Mouse (Mus musculus) limb, embryonic 14.5 days (tissue): ENCODE results near the gene Fam198b. TPM values are rescaled to one million over a fixed set of nuclear protein-coding genes. Genes with fewer than 3 reads are reported as not detected.
A peak's percentile ranks its signal among the peaks of the same experiment; 100 is the strongest.

ENCODE experiments used
- ATAC-seq: fragments of 200-750 bp; cut with Nextera tagmentation; 2 replicates; pipeline ENCODE4 v1.8.0; 2017; ENCODE audit warnings: low read depth, moderate number of reproducible peaks, moderate TSS enrichment; ENCODE audit not compliant: low FRiP score
- DNase-seq: peaks from one replicate; pipeline ENCODE4 v3.0.0-alpha.2; 2015; ENCODE audit warnings: low spot score
- H3K27ac ChIP-seq: fragments of 300-500 bp; sonication (generic); replicated peaks from 2 replicates; pipeline ENCODE4 v1.5.1; 2014; ENCODE audit warnings: low read depth, mild to moderate bottlenecking, low read length, moderate library complexity, mixed read lengths
- H3K27me3 ChIP-seq: fragments of 300-500 bp; sonication (generic); 2 replicates; pipeline ENCODE4 v1.6.1; 2014; ENCODE audit warnings: low read length, mixed read lengths; ENCODE audit not compliant: control insufficient read depth, insufficient read depth
- H3K36me3 ChIP-seq: fragments of 300-500 bp; sonication (generic); 2 replicates; pipeline ENCODE4 v1.6.1; 2014; ENCODE audit warnings: mild to moderate bottlenecking, low read length, moderate library complexity, mixed read lengths; ENCODE audit not compliant: control insufficient read depth, insufficient read depth
- H3K4me1 ChIP-seq: fragments of 300-500 bp; sonication (generic); 2 replicates; pipeline ENCODE4 v1.6.1; 2014; ENCODE audit warnings: antibody characterized with exemption, low read length, mixed read lengths; ENCODE audit not compliant: control insufficient read depth, insufficient read depth
- H3K4me2 ChIP-seq: fragments of 300-500 bp; sonication (generic); replicated peaks from 2 replicates; pipeline ENCODE4 v1.6.1; 2014; ENCODE audit warnings: low read depth, mild to moderate bottlenecking, low read length, moderate library complexity; ENCODE audit not compliant: severe bottlenecking
- H3K4me3 ChIP-seq: fragments of 300-500 bp; sonication (generic); replicated peaks from 2 replicates; pipeline ENCODE4 v1.5.1; 2014; ENCODE audit warnings: low read length
- H3K9ac ChIP-seq: fragments of 300-500 bp; sonication (generic); 2 replicates; pipeline ENCODE4 v1.6.1; 2014; ENCODE audit warnings: mild to moderate bottlenecking, low read depth, low read length, moderate library complexity; ENCODE audit not compliant: severe bottlenecking
- H3K9me3 ChIP-seq: fragments of 300-500 bp; sonication (generic); 2 replicates; pipeline ENCODE4 v1.6.1; 2016; ENCODE audit warnings: low read length; ENCODE audit not compliant: control insufficient read depth
- POLR2A ChIP-seq: fragments of 200-500 bp; IDR thresholded peaks from 2 replicates; pipeline ENCODE4 v1.8.0; 2012; ENCODE audit warnings: inconsistent platforms, mild to moderate bottlenecking, moderate library complexity, borderline replicate concordance; ENCODE audit not compliant: insufficient read depth, insufficient read length; ENCODE audit errors: extremely low read depth
- WGBS: fragments of 180-500 bp; shearing (Covaris S2); extraction: QIAGEN DNeasy Blood & Tissue Kit; methylation state at CpG from one replicate; pipeline ENCODE4 v1.1.7; 2014; 5-methylcytosine and 5-hydroxymethylcytosine counted together
- polyA plus RNA-seq, 2 experiments: library from polyadenylated mRNA; depleted of rRNA in 1 of 2; stranded (reverse) in 1 of 2; unstranded in 1 of 2; fragments of >200 nt; fragmentation: Nextera tagmentation in 1 of 2; extraction: Ambion mirVana in 1 of 2; gene quantifications; 2 replicates each; pipeline versions ENCODE4 v1.2.1 to v1.2.3; 2012 to 2014

Fam198b gene
- polyA plus RNA-seq, 2 experiments = 8.1 to 9.5 TPM

- Histone ChIP-seq H3K36me3 (no peaks in the 10 kb centered on the region), H3K4me1 (no peaks in the 10 kb centered on the region), H3K9ac (no peak overlapping the region), H3K9me3 (no peaks in the 10 kb centered on the region), H3K27ac (no peak overlapping the region), H3K27me3 (no peaks in the 10 kb centered on the region), H3K4me2 (no peak overlapping the region), H3K4me3 (no peak overlapping the region)
- ATAC-seq (no peak), DNase-seq (peak; percentile 52)
- 53% methylated on average over 7 of the region's 7 CpGs for WGBS
- TF ChIP-seq POLR2A = no peak
These were observed 22.9 kb downstream of the Fam198b start for GRCm38 (mm10) chr3:79907223-79907622.

- 80% methylated on average over 10 of the region's 10 CpGs for WGBS
- H3K4me2 ChIP-seq = no peak overlapping the region
- TF ChIP-seq POLR2A = no peak
- H3K4me1 ChIP-seq = no peaks in the 10 kb centered on the region
- no peak overlapping the region for H3K27ac ChIP-seq
- no peaks in the 10 kb centered on the region for H3K9me3 ChIP-seq
- no peaks in the 10 kb centered on the region for H3K27me3 ChIP-seq
- H3K36me3 ChIP-seq = no peaks in the 10 kb centered on the region
- ATAC-seq = no peak
- DNase-seq = no peak
- no peak overlapping the region for H3K4me3 ChIP-seq
- H3K9ac ChIP-seq = no peak overlapping the region
These were observed 26.2 kb downstream of the Fam198b start for GRCm38 (mm10) chr3:79910375-79911141.

- no peak for ATAC-seq
- no peak for TF ChIP-seq POLR2A
These were observed 26.8 kb downstream of the Fam198b start for GRCm38 (mm10) chr3:79911166-79911565.

GRCm38 (mm10) chr3:79914012-79914411 lies 29.7 kb downstream of the Fam198b start:
- DNase-seq (no peak), ATAC-seq (no peak)
- H3K4me3 ChIP-seq = no peak overlapping the region
- H3K27me3 ChIP-seq = no peaks in the 10 kb centered on the region
- no peaks in the 10 kb centered on the region for H3K9me3 ChIP-seq
- no peak overlapping the region for H3K9ac ChIP-seq
- no peaks in the 10 kb centered on the region for H3K36me3 ChIP-seq
- TF ChIP-seq POLR2A = no peak
- H3K4me2 ChIP-seq = no peak overlapping the region
- H3K27ac ChIP-seq = no peak overlapping the region
- no peaks in the 10 kb centered on the region for H3K4me1 ChIP-seq
- WGBS = 85% methylated on average over 5 of the region's 5 CpGs

More at GRCm38 (mm10) chr3:79911166-79911565, 26.8 kb downstream of the Fam198b start:
- Histone ChIP-seq H3K4me3 (no peak overlapping the region), H3K9me3 (no peaks in the 10 kb centered on the region), H3K36me3 (no peaks in the 10 kb centered on the region), H3K27me3 (no peaks in the 10 kb centered on the region), H3K27ac (no peak overlapping the region), H3K4me1 (no peaks in the 10 kb centered on the region), H3K4me2 (no peak overlapping the region), H3K9ac (no peak overlapping the region)
- 86% methylated on average over 3 of the region's 3 CpGs for WGBS
- DNase-seq = no peak

DNA sequence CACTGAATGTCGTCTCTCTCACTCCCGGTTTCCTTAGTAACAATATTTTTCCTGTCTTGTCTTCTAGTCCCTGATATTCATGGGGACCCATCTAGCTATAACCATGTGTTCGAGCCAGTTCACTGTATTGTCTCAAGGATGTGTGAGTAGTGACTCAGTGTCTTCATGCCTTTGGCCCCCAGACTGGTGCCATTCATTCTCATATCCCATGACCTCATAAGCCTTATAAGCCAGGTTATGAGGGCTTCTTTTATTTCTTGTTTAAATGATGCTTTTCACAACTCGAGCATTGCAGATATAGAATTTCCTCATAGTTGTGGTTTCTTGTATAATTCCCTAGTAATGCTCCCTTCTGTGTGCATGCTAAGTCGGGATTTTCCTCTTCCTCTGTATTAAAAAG lies 31.9 kb downstream of the Fam198b start:
- Histone ChIP-seq H3K4me3 (no peak overlapping the region), H3K4me1 (no peaks in the 10 kb centered on the region), H3K9ac (no peak overlapping the region), H3K4me2 (no peak overlapping the region), H3K9me3 (no peaks in the 10 kb centered on the region), H3K36me3 (no peaks in the 10 kb centered on the region), H3K27me3 (no peaks in the 10 kb centered on the region), H3K27ac (no peak overlapping the region)
- TF ChIP-seq POLR2A = no peak
- ATAC-seq (no peak), DNase-seq (no peak)
- 86% methylated on average over 5 of the region's 5 CpGs for WGBS
